Mouse (Mus musculus): ENCODE results near the gene Elmo1. TPM values are rescaled to one million over a fixed set of nuclear protein-coding genes. Genes with fewer than 3 reads are reported as not detected.

Gene Elmo1
- polyA plus RNA-seq, 1 experiment, result 52.5 TPM

DNA sequence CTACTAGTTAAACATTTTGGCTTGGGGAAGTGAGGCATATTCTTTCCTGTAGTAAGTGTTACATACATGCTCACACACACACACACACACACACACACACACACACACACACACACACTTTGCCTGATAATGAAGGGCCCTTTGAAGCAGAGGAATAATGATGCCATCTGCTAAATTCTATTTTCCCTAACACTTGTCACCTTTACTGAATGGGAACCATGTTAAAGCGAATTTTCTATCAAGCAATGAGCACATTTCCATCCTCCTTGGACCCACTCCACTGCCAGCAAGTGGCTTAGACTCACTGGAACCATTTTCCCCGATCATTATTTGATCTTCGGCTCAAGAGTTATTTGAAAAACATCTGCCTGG is 8.2 kb downstream of the Elmo1 start:
- WGBS, result 87% methylated on average over 3 of the region's 3 CpGs
- TF ChIP-seq POLR2A (IDR thresholded peaks at IDR 0.05; ENCODE audit: control insufficient read depth, extremely low read depth, insufficient read depth, low read length, poor library complexity), result no peak
- TF ChIP-seq CTCF (IDR thresholded peaks at IDR 0.05; ENCODE audit: borderline replicate concordance, control insufficient read depth, extremely low read depth, insufficient read depth, low read length, poor library complexity), result no peak
- no peak overlapping the region for H3K4me3 ChIP-seq (ENCODE audit: control insufficient read depth, insufficient read depth, low read length)

DNA sequence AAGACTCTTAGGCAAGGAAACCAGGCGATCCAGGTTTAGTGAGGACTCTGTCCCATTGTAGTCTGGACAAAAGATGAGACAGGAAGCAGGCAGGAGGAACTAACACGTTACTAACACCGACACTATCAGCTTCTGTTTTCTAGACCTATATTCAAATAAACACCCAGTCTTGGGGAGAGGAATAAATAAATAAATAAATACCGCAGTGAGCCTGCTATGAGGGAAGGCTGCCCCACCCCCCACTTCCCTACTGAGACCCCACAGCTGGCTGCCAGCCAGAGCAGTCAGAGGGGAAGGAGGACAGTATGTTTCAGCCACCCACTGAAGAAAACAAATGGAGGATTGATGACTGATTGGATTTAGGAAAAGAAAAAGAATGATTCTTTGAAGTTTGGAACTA is 9.2 kb downstream of the Elmo1 start:
- TF ChIP-seq POLR2A (IDR thresholded peaks at IDR 0.05; ENCODE audit: control insufficient read depth, extremely low read depth, insufficient read depth, low read length, poor library complexity), result no peak
- no peak for TF ChIP-seq CTCF (IDR thresholded peaks at IDR 0.05; ENCODE audit: borderline replicate concordance, control insufficient read depth, extremely low read depth, insufficient read depth, low read length, poor library complexity)
- H3K36me3 ChIP-seq (ENCODE audit: control insufficient read depth, insufficient read depth, low read length), result no peaks in the 10 kb centered on the region
- no peak overlapping the region for H3K4me3 ChIP-seq (ENCODE audit: control insufficient read depth, insufficient read depth, low read length)
- no peaks in the 10 kb centered on the region for H3K27me3 ChIP-seq (ENCODE audit: control insufficient read depth, insufficient read depth, low read length)
- 32% methylated on average over 4 of the region's 4 CpGs for WGBS
- no peak for DNase-seq
- H3K4me1 ChIP-seq (replicated peaks; ENCODE audit: control insufficient read depth, insufficient read depth, low read length), result peaks cover 8% of the 10 kb centered on the region
- no peak overlapping the region for H3K27ac ChIP-seq (ENCODE audit: control insufficient read depth, insufficient read depth, low read length)

More for the DNA sequence above, 8.2 kb downstream of the Elmo1 start:
- no peaks in the 10 kb centered on the region for H3K27me3 ChIP-seq (ENCODE audit: control insufficient read depth, insufficient read depth, low read length)
- H3K27ac ChIP-seq (ENCODE audit: control insufficient read depth, insufficient read depth, low read length), result no peak overlapping the region
- no peaks in the 10 kb centered on the region for H3K36me3 ChIP-seq (ENCODE audit: control insufficient read depth, insufficient read depth, low read length)
- no peak for DNase-seq
- peaks cover 10% of the 10 kb centered on the region for H3K4me1 ChIP-seq (replicated peaks; ENCODE audit: control insufficient read depth, insufficient read depth, low read length)

DNA sequence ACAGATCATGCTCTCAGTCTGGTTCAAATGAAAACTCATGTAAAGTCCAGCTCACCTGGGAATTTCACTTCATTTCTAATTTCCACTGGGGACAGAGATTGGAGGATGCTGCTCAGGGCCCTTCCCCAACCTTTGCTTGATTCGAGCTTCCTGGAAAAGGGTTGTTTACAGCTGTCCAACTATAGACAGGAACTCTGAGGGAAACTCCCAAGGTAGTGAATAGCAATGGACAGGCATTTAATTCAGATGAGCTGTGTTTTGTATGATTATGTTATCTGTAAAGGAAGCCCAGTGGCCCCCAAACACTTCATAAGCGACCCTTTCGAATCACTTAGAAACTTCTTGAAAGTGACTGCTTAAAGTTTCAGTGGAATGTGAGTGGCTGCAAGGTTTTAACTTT is 10.0 kb downstream of the Elmo1 start:
- no peak for TF ChIP-seq POLR2A (IDR thresholded peaks at IDR 0.05; ENCODE audit: control insufficient read depth, extremely low read depth, insufficient read depth, low read length, poor library complexity)
- no peak for TF ChIP-seq CTCF (IDR thresholded peaks at IDR 0.05; ENCODE audit: borderline replicate concordance, control insufficient read depth, extremely low read depth, insufficient read depth, low read length, poor library complexity)
- Histone ChIP-seq H3K27ac (ENCODE audit: control insufficient read depth, insufficient read depth, low read length) (no peak overlapping the region), H3K4me3 (ENCODE audit: control insufficient read depth, insufficient read depth, low read length) (no peak overlapping the region), H3K27me3 (ENCODE audit: control insufficient read depth, insufficient read depth, low read length) (no peaks in the 10 kb centered on the region), H3K4me1 (replicated peaks; ENCODE audit: control insufficient read depth, insufficient read depth, low read length) (peaks cover 8% of the 10 kb centered on the region), H3K36me3 (ENCODE audit: control insufficient read depth, insufficient read depth, low read length) (no peaks in the 10 kb centered on the region)
- no peak for DNase-seq
- 77% methylated on average over 3 of the region's 3 CpGs for WGBS

DNA sequence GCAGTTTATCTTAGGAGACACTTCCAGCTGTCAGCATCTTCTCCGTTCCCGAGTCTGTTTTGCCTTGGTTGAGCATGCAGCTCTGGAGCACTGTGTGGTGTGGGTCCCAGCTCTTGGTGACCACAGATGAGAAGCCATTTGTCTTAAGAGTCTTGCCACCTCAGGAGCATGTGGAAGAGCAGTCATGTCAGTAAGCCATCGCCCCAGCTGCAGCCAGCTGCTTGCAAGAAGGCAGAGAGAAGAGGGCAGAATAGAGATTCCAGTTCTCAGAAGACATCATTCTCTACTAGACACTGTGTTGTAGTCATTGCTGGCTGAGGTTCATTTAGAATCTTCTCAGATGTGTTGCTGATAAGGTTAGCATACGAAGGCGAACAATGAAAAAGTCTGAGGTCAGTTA is 11.3 kb downstream of the Elmo1 start:
- no peak for DNase-seq
- no peak for TF ChIP-seq CTCF (IDR thresholded peaks at IDR 0.05; ENCODE audit: borderline replicate concordance, control insufficient read depth, extremely low read depth, insufficient read depth, low read length, poor library complexity)
- no peak for TF ChIP-seq POLR2A (IDR thresholded peaks at IDR 0.05; ENCODE audit: control insufficient read depth, extremely low read depth, insufficient read depth, low read length, poor library complexity)
- WGBS, result 96% methylated on average over 5 of the region's 5 CpGs

DNA sequence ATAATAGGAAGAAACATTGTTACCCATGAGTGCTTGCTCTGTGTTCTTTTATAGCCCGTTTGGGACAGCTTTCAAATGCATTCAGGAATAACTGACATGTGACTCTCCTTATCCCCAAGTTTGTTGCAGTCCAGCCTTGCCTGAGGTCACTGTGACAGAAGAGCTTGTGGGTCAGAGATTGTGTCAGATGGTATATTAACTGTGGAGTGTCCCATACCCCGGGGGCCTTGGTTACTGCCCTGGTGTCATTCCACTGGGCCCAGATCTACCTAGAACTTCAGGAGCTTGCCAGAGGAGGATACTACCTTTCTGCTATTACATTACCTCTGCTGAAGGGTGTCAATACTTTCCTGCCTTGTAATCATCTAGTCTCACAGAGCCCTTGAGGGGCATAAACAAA is 14.4 kb downstream of the Elmo1 start:
- Histone ChIP-seq H3K27ac (ENCODE audit: control insufficient read depth, insufficient read depth, low read length) (no peak overlapping the region), H3K4me1 (replicated peaks; ENCODE audit: control insufficient read depth, insufficient read depth, low read length) (no peaks in the 10 kb centered on the region), H3K36me3 (ENCODE audit: control insufficient read depth, insufficient read depth, low read length) (no peaks in the 10 kb centered on the region), H3K27me3 (ENCODE audit: control insufficient read depth, insufficient read depth, low read length) (no peaks in the 10 kb centered on the region), H3K4me3 (ENCODE audit: control insufficient read depth, insufficient read depth, low read length) (no peak overlapping the region)
- no peak for TF ChIP-seq POLR2A (IDR thresholded peaks at IDR 0.05; ENCODE audit: control insufficient read depth, extremely low read depth, insufficient read depth, low read length, poor library complexity)
- TF ChIP-seq CTCF (IDR thresholded peaks at IDR 0.05; ENCODE audit: borderline replicate concordance, control insufficient read depth, extremely low read depth, insufficient read depth, low read length, poor library complexity), result no peak
- no peak for DNase-seq
- 83% methylated on average over 2 of the region's 2 CpGs for WGBS

More for the DNA sequence above, 11.3 kb downstream of the Elmo1 start:
- H3K4me3 ChIP-seq (ENCODE audit: control insufficient read depth, insufficient read depth, low read length), result no peak overlapping the region
- H3K27me3 ChIP-seq (ENCODE audit: control insufficient read depth, insufficient read depth, low read length), result no peaks in the 10 kb centered on the region
- peaks cover 8% of the 10 kb centered on the region for H3K4me1 ChIP-seq (replicated peaks; ENCODE audit: control insufficient read depth, insufficient read depth, low read length)
- H3K27ac ChIP-seq (ENCODE audit: control insufficient read depth, insufficient read depth, low read length), result no peak overlapping the region
- H3K36me3 ChIP-seq (ENCODE audit: control insufficient read depth, insufficient read depth, low read length), result no peaks in the 10 kb centered on the region

DNA sequence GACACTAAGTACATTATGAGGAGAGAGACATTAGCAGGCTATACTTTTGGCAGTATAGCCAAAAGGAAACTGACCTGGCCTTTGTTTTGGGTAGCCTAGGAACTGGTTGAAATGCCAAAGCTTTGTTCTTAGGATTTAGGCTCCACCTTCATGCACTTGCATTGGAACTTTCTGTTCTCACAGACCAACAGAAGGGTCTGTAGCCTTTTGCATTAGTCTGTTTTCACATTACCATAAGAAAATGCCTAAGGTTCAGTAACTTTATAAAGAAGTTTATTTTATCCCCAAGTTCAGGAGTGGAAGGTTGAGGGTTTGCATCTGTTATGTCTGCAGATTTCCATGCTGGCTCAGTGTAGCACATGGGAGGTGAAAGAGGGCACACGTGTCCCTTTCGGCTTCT is 15.6 kb downstream of the Elmo1 start:
- Histone ChIP-seq H3K4me1 (replicated peaks; ENCODE audit: control insufficient read depth, insufficient read depth, low read length) (no peaks in the 10 kb centered on the region), H3K4me3 (ENCODE audit: control insufficient read depth, insufficient read depth, low read length) (no peak overlapping the region), H3K36me3 (ENCODE audit: control insufficient read depth, insufficient read depth, low read length) (no peaks in the 10 kb centered on the region), H3K27ac (ENCODE audit: control insufficient read depth, insufficient read depth, low read length) (no peak overlapping the region), H3K27me3 (ENCODE audit: control insufficient read depth, insufficient read depth, low read length) (no peaks in the 10 kb centered on the region)
- no peak for DNase-seq
- WGBS, result 94% methylated on average over 2 of the region's 2 CpGs
- TF ChIP-seq POLR2A (IDR thresholded peaks at IDR 0.05; ENCODE audit: control insufficient read depth, extremely low read depth, insufficient read depth, low read length, poor library complexity) (no peak), CTCF (IDR thresholded peaks at IDR 0.05; ENCODE audit: borderline replicate concordance, control insufficient read depth, extremely low read depth, insufficient read depth, low read length, poor library complexity) (no peak)

DNA sequence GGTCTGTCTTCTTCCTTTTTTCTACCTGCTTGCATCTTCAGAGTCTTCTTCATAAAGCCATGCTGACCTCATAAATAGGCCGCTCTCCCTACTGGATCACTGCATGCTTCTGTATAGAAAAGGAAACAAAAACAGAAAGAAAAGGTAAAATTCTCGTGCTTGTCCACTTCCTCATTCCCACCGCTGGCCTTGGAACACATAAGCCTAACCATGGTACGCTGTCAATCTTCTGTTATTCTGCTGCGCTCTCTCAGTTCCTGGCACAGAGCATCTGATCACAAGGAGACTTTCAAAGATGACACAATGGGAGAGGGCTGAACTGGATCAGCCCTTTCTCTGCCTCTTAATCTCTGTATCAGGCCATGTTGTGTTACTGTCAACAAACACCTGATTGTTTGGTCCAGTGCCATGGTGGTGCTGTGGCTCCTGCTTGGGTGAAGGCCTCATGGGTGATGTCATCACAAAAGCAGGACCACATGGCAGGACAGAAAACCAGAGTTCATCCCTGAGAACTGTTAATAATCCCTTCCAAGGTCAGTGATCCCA is 17.6 kb downstream of the Elmo1 start:
- Histone ChIP-seq H3K36me3 (ENCODE audit: control insufficient read depth, insufficient read depth, low read length) (no peaks in the 10 kb centered on the region), H3K4me1 (replicated peaks; ENCODE audit: control insufficient read depth, insufficient read depth, low read length) (no peaks in the 10 kb centered on the region), H3K27ac (ENCODE audit: control insufficient read depth, insufficient read depth, low read length) (no peak overlapping the region), H3K27me3 (ENCODE audit: control insufficient read depth, insufficient read depth, low read length) (no peaks in the 10 kb centered on the region), H3K4me3 (ENCODE audit: control insufficient read depth, insufficient read depth, low read length) (no peak overlapping the region)
- 77% methylated on average over 5 of the region's 5 CpGs for WGBS
- DNase-seq, result no peak
- TF ChIP-seq CTCF (IDR thresholded peaks at IDR 0.05; ENCODE audit: borderline replicate concordance, control insufficient read depth, extremely low read depth, insufficient read depth, low read length, poor library complexity), result no peak
- no peak for TF ChIP-seq POLR2A (IDR thresholded peaks at IDR 0.05; ENCODE audit: control insufficient read depth, extremely low read depth, insufficient read depth, low read length, poor library complexity)

All from thymus, adult 2 months (tissue).